Mouse (Mus musculus) neural tube, embryonic 11.5 days (tissue): Measurements from ENCODE around the gene Slc5a4b. TPM values are rescaled to one million over a fixed set of nuclear protein-coding genes. Genes with fewer than 3 reads are reported as not detected.

Experiments
- ATAC-seq: fragments of 200-750 bp; cut with Nextera tagmentation; 2 replicates; pipeline ENCODE4 v1.8.0; 2017; ENCODE audit warnings: moderate number of reproducible peaks, mild to moderate bottlenecking, moderate TSS enrichment, moderate library complexity; ENCODE audit not compliant: insufficient read depth, low FRiP score, low TSS enrichment
- DNase-seq: peaks from one replicate; pipeline ENCODE4 v3.0.0-alpha.2; 2015; ENCODE audit warnings: low spot score
- H3K27ac ChIP-seq: fragments of 300-500 bp; sonication (generic); 2 replicates; pipeline ENCODE4 v1.5.1; 2014; ENCODE audit warnings: low read depth, mild to moderate bottlenecking, low read length
- H3K27me3 ChIP-seq: fragments of 300-500 bp; sonication (generic); 2 replicates; pipeline ENCODE4 v1.6.1; 2014; ENCODE audit warnings: mild to moderate bottlenecking, low read length, mixed read lengths; ENCODE audit not compliant: control insufficient read depth, insufficient read depth
- H3K36me3 ChIP-seq: fragments of 300-500 bp; sonication (generic); 2 replicates; pipeline ENCODE4 v1.6.1; 2014; ENCODE audit warnings: mild to moderate bottlenecking, low read length, moderate library complexity, mixed read lengths; ENCODE audit not compliant: control insufficient read depth, insufficient read depth
- H3K4me1 ChIP-seq: fragments of 300-500 bp; sonication (generic); 2 replicates; pipeline ENCODE4 v1.6.1; 2014; ENCODE audit warnings: low read length, mixed read lengths; ENCODE audit not compliant: control insufficient read depth, insufficient read depth
- H3K4me2 ChIP-seq: fragments of 300-500 bp; sonication (generic); 2 replicates; pipeline ENCODE4 v1.6.1; 2014; ENCODE audit warnings: low read depth, mild to moderate bottlenecking, moderate library complexity
- H3K4me3 ChIP-seq: fragments of 300-500 bp; sonication (generic); 2 replicates; pipeline ENCODE4 v1.5.1; 2014; ENCODE audit warnings: low read depth, low read length
- H3K9ac ChIP-seq: fragments of 300-500 bp; sonication (generic); 2 replicates; pipeline ENCODE4 v1.6.1; 2014; ENCODE audit warnings: mild to moderate bottlenecking, low read length
- H3K9me3 ChIP-seq: fragments of 300-500 bp; sonication (generic); 2 replicates; pipeline ENCODE4 v1.6.1; 2016; ENCODE audit warnings: low read length; ENCODE audit not compliant: control insufficient read depth
- WGBS: fragments of 180-500 bp; shearing (Covaris S2); extraction: QIAGEN DNeasy Blood & Tissue Kit; methylation state at CpG from one replicate; pipeline ENCODE4 v1.1.7; 2014; 5-methylcytosine and 5-hydroxymethylcytosine counted together
- microRNA-seq: library from miRNA; unstranded; fragments of <30 nt; microRNA quantifications from one replicate; pipeline ENCODE4, GENCODE M21; 2016
- polyA plus RNA-seq: library from polyadenylated mRNA; unstranded; fragments of >200 nt; fragmentation: Nextera tagmentation; extraction: Ambion mirVana; gene quantifications from 2 replicates; pipeline ENCODE4 v1.2.1, GENCODE M21; 2014

Slc5a4b gene
- polyA plus RNA-seq, 1 experiment from 2014 or later, result not detected

GRCm38 (mm10) chr10:76023921-76024320 is 86.8 kb downstream of the Slc5a4b start:
- Histone ChIP-seq H3K4me3 (no peak overlapping the region), H3K36me3 (no peaks in the 10 kb centered on the region), H3K9ac (no peak overlapping the region), H3K27ac (no peak overlapping the region), H3K9me3 (no peaks in the 10 kb centered on the region), H3K27me3 (no peaks in the 10 kb centered on the region), H3K4me1 (no peaks in the 10 kb centered on the region), H3K4me2 (no peak overlapping the region)
- WGBS, result 93% methylated on average over 6 of the region's 6 CpGs
- DNase-seq (no peak), ATAC-seq (no peak)

- no peak overlapping the region for H3K27ac ChIP-seq
- no peaks in the 10 kb centered on the region for H3K9me3 ChIP-seq
- no peak for DNase-seq
- no peaks in the 10 kb centered on the region for H3K4me1 ChIP-seq
- WGBS, result 92% methylated on average over 3 of the region's 3 CpGs
- H3K4me2 ChIP-seq, result no peak overlapping the region
- no peaks in the 10 kb centered on the region for H3K27me3 ChIP-seq
- H3K9ac ChIP-seq, result no peak overlapping the region
- no peaks in the 10 kb centered on the region for H3K36me3 ChIP-seq
- H3K4me3 ChIP-seq, result no peak overlapping the region
- no peak for ATAC-seq
Measured at GRCm38 (mm10) chr10:76021728-76022127, 89.0 kb downstream of the Slc5a4b start.

GRCm38 (mm10) chr10:76016886-76017285 is 93.9 kb downstream of the Slc5a4b start:
- Histone ChIP-seq H3K4me3 (no peak overlapping the region), H3K36me3 (no peaks in the 10 kb centered on the region), H3K4me2 (no peak overlapping the region), H3K4me1 (no peaks in the 10 kb centered on the region), H3K27me3 (no peaks in the 10 kb centered on the region), H3K9me3 (no peaks in the 10 kb centered on the region), H3K27ac (no peak overlapping the region), H3K9ac (no peak overlapping the region)
- ATAC-seq (no peak), DNase-seq (no peak)
- 86% methylated on average over 3 of the region's 3 CpGs for WGBS

- DNase-seq (no peak), ATAC-seq (no peak)
- H3K9ac ChIP-seq, result no peak overlapping the region
- H3K9me3 ChIP-seq, result no peaks in the 10 kb centered on the region
- no peak overlapping the region for H3K4me3 ChIP-seq
- no peaks in the 10 kb centered on the region for H3K36me3 ChIP-seq
- WGBS, result 76% methylated on average over 6 of the region's 6 CpGs
- H3K27ac ChIP-seq, result no peak overlapping the region
- no peak overlapping the region for H3K4me2 ChIP-seq
- no peaks in the 10 kb centered on the region for H3K27me3 ChIP-seq
- no peaks in the 10 kb centered on the region for H3K4me1 ChIP-seq
Measured at GRCm38 (mm10) chr10:76012922-76013321, 97.8 kb downstream of the Slc5a4b start.

DNA sequence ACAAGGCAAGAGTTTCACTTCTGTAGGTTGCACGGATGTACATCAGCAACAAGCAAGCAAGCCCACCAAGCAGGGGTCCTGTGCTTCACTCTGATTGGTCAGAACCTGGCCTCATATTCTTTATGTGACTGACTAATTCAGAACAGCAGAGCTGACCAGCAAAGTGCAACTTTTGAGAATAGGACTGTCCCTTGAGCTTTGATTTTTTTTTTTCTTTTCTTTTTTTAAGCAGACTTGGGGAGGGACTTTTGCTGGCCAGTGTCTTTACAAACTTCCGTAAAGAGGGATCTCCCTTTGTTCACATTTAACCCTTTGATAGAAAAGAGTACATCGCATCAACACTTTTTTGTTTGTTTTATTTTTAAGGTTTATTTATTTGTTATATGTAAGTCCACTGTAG is 100.9 kb downstream of the Slc5a4b start:
- Histone ChIP-seq H3K27ac (no peak overlapping the region), H3K4me3 (no peak overlapping the region), H3K4me2 (no peak overlapping the region), H3K36me3 (no peaks in the 10 kb centered on the region), H3K9me3 (no peaks in the 10 kb centered on the region), H3K4me1 (no peaks in the 10 kb centered on the region), H3K9ac (no peak overlapping the region), H3K27me3 (no peaks in the 10 kb centered on the region)
- ATAC-seq (no peak), DNase-seq (no peak)
- WGBS, result 90% methylated on average over 3 of the region's 3 CpGs

Small RNA genes within 50 kb of the gene (microRNA-seq; reads per million reads assigned to microRNA genes)
- gene Mir6409, result not detected

Other genes with a start within 250 kb of the Slc5a4b start
- 2.8 and 2.9 TPM in 2 replicates for gene Derl3, start 217.5 kb downstream of the Slc5a4b start, polyA plus RNA-seq
- gene Smarcb1, start 189.3 kb downstream of the Slc5a4b start, polyA plus RNA-seq, result 288 and 294 TPM in 2 replicates
- 9.9 and 11.7 TPM in 2 replicates for gene Chchd10, start 177.8 kb downstream of the Slc5a4b start, polyA plus RNA-seq
- gene Mmp11, start 174.5 kb downstream of the Slc5a4b start, polyA plus RNA-seq, result 41.2 and 46.1 TPM in 2 replicates
- 0.97 and 1.9 TPM in 2 replicates for gene Gm867, start 170.3 kb downstream of the Slc5a4b start, polyA plus RNA-seq
- gene Vpreb3, start 167.9 kb downstream of the Slc5a4b start, polyA plus RNA-seq, result 0.53 TPM in 1 of 2 replicates, not detected in the other
- 0.19 TPM in 1 of 2 replicates, not detected in the other for gene Gm5134, start 156.4 kb downstream of the Slc5a4b start, polyA plus RNA-seq
- 28.8 and 29.2 TPM in 2 replicates for gene Zfp280b, start 78.3 kb downstream of the Slc5a4b start, polyA plus RNA-seq
- gene Slc5a4a, start 36.5 kb upstream of the Slc5a4b start, polyA plus RNA-seq, result not detected in 2 replicates
- 106 and 116 TPM in 2 replicates for gene Prmt2, start 126.9 kb upstream of the Slc5a4b start, polyA plus RNA-seq
- gene S100b, start 142.9 kb upstream of the Slc5a4b start, polyA plus RNA-seq, result 0.22 and 0.36 TPM in 2 replicates
- gene Dip2a, start 234.3 kb upstream of the Slc5a4b start, polyA plus RNA-seq, result 4.3 and 4.7 TPM in 2 replicates